Mouse (Mus musculus) testis, postnatal 14 days (tissue): ENCODE data around the gene Rgs1.

Experiments used
- DNase-seq: peaks from one replicate; pipeline ENCODE4 v3.0.0; 2021; ENCODE audit warnings: low spot score

Gene Rgs1

GRCm38 (mm10) chr1:144197684-144198083 lies 51.4 kb downstream of the Rgs1 start:
- peak; percentile 5 for DNase-seq
